Mouse (Mus musculus) embryonic facial prominence, embryonic 15.5 days (tissue): Measurements from ENCODE around the gene Efna5. TPM values are rescaled to one million over a fixed set of nuclear protein-coding genes. Genes with fewer than 3 reads are reported as not detected.
A peak's percentile ranks its signal among the peaks of the same experiment; 100 is the strongest.

ENCODE experiments used
- ATAC-seq: fragments of 200-750 bp; cut with Nextera tagmentation; 2 replicates; pipeline ENCODE4 v1.8.0; 2017; ENCODE audit warnings: low read depth, moderate TSS enrichment; ENCODE audit not compliant: insufficient number of reproducible peaks, low FRiP score, low TSS enrichment
- H3K27ac ChIP-seq: fragments of 300-500 bp; sonication (generic); replicated peaks from 2 replicates; pipeline ENCODE4 v1.5.1; 2015; ENCODE audit warnings: mild to moderate bottlenecking, inconsistent platforms
- H3K27me3 ChIP-seq: fragments of 300-500 bp; sonication (generic); 2 replicates; pipeline ENCODE4 v1.6.1; 2015; ENCODE audit warnings: inconsistent platforms
- H3K36me3 ChIP-seq: fragments of 300-500 bp; sonication (generic); 2 replicates; pipeline ENCODE4 v1.6.1; 2015; ENCODE audit warnings: mild to moderate bottlenecking, inconsistent platforms
- H3K4me1 ChIP-seq: fragments of 300-500 bp; sonication (generic); 2 replicates; pipeline ENCODE4 v1.6.1; 2015; ENCODE audit warnings: inconsistent platforms
- H3K4me2 ChIP-seq: fragments of 300-500 bp; sonication (generic); replicated peaks from 2 replicates; pipeline ENCODE4 v1.6.1; 2015; ENCODE audit warnings: mild to moderate bottlenecking, inconsistent platforms
- H3K4me3 ChIP-seq: fragments of 300-500 bp; sonication (generic); replicated peaks from 2 replicates; pipeline ENCODE4 v1.5.1; 2015; ENCODE audit warnings: mild to moderate bottlenecking, inconsistent platforms
- H3K9ac ChIP-seq: fragments of 300-500 bp; sonication (generic); 2 replicates; pipeline ENCODE4 v1.6.1; 2015; ENCODE audit warnings: inconsistent platforms
- H3K9me3 ChIP-seq: fragments of 300-500 bp; sonication (generic); replicated peaks from 2 replicates; pipeline ENCODE4 v1.6.1; 2016; ENCODE audit warnings: inconsistent platforms
- WGBS: fragments of 180-500 bp; shearing (Covaris S2); methylation state at CpG from one replicate; pipeline ENCODE4 v1.1.7; 2015; 5-methylcytosine and 5-hydroxymethylcytosine counted together
- polyA plus RNA-seq: library from polyadenylated mRNA; unstranded; fragments of >200 nt; fragmentation: Nextera tagmentation; extraction: Ambion mirVana; gene quantifications from 2 replicates; pipeline ENCODE4 v1.2.1, GENCODE M21; 2015

Efna5 gene
- 70.6 and 71.9 TPM in 2 replicates for polyA plus RNA-seq

- Histone ChIP-seq H3K27ac (peak within 1 kb of the TSS; percentile 98), H3K9ac (peak within 1 kb of the TSS; percentile 90), H3K4me3 (peak within 1 kb of the TSS; percentile 83), H3K36me3 (no peaks in the 10 kb centered on the region), H3K4me2 (peak within 1 kb of the TSS; percentile 94), H3K27me3 (no peaks in the 10 kb centered on the region), H3K4me1 (peaks cover 13% of the 10 kb centered on the region; the same call in 1 of the 2 replicates), H3K9me3 (no peaks in the 10 kb centered on the region)
- WGBS = under 1% methylated on average over 59 of the region's 68 CpGs
- ATAC-seq = peak; percentile 4; the same call in 1 of the 2 replicates
Measured at GRCm38 (mm10) chr17:62881176-62881790, at the start of gene Efna5. Efna5 (minus strand) TSS chr17:62881317.

DNA sequence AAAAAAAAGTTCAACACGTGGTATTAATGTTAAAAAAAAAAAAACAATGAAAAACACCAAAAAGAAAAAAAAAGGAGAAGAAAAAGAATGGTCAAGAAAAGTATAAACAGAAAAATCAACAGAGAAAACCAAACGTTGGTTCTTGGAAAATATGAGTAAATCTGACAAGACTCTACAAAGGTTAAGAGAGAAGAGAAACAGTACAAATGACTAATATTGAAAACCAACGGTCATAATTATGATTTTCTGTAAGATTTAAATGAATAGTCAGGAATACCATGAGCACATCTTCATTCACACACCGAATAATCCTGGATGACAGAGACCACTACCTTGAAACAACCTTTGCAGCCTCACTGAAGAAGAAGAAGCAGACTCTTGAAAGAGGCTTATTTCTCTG lies 34.2 kb upstream of the Efna5 start:
- WGBS = 82% methylated on average over 4 of the region's 4 CpGs
- ATAC-seq = no peak

GRCm38 (mm10) chr17:62905692-62906445 lies 24.8 kb upstream of the Efna5 start:
- Histone ChIP-seq H3K4me1 (no peaks in the 10 kb centered on the region), H3K9me3 (no peaks in the 10 kb centered on the region), H3K27ac (no peak overlapping the region), H3K4me3 (no peak overlapping the region), H3K9ac (no peak overlapping the region), H3K36me3 (no peaks in the 10 kb centered on the region), H3K4me2 (no peak overlapping the region), H3K27me3 (no peaks in the 10 kb centered on the region)
- 42% methylated on average over 16 of the region's 16 CpGs for WGBS
- ATAC-seq = no peak

More for the DNA sequence above, 34.2 kb upstream of the Efna5 start:
- Histone ChIP-seq H3K4me1 (no peaks in the 10 kb centered on the region), H3K4me2 (no peak overlapping the region), H3K9me3 (no peaks in the 10 kb centered on the region), H3K27me3 (no peaks in the 10 kb centered on the region), H3K36me3 (no peaks in the 10 kb centered on the region), H3K4me3 (no peak overlapping the region), H3K9ac (no peak overlapping the region), H3K27ac (no peak overlapping the region)

DNA sequence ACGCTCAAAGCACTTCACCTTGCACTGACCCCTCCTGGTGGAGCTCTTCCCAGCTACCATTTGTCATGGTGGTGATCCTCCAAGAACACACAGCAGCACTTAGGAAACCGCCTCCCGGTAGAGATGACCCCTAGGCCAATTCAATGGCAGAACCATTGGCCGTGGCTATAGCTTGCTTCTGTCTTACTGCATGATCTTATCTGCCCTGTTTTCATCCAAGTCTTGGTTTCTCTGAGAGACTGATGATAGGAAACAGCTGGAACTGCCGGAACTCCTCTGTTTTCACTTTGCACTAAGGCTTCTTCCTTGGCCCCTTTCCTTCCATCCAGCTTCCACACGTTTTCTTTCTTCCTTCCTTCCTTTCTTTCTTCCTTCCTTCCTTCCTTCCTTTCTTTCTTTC lies 17.9 kb upstream of the Efna5 start:
- H3K9me3 ChIP-seq = no peaks in the 10 kb centered on the region
- no peak overlapping the region for H3K4me2 ChIP-seq
- no peak overlapping the region for H3K27ac ChIP-seq
- no peaks in the 10 kb centered on the region for H3K27me3 ChIP-seq
- no peak overlapping the region for H3K4me3 ChIP-seq
- peaks cover 4% of the 10 kb centered on the region; the same call in 1 of the 2 replicates for H3K4me1 ChIP-seq
- no peak for ATAC-seq
- H3K9ac ChIP-seq = no peak overlapping the region
- H3K36me3 ChIP-seq = no peaks in the 10 kb centered on the region
- 62% methylated on average over 6 of the region's 6 CpGs for WGBS

DNA sequence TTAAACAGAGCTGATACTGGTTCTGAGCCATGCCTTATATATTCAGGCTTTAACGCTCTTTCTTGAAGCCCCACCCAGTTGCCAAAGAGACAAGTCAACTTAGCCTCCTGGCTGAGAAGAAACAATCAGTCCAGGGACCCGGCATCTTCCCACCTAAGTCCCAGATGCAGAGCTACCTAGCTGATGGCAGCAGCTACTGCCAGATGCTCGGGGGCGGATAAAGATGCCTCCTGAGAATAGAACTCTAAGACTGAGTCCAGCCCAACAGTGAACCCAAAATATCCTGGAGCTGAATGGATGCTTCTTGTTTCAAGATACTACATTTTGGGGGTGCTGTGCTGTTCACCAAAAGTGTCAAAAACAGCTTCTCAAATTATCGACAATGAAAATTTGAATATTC lies 8.9 kb upstream of the Efna5 start:
- Histone ChIP-seq H3K9me3 (no peaks in the 10 kb centered on the region), H3K4me3 (no peak overlapping the region)
- WGBS = 87% methylated on average over 5 of the region's 5 CpGs

DNA sequence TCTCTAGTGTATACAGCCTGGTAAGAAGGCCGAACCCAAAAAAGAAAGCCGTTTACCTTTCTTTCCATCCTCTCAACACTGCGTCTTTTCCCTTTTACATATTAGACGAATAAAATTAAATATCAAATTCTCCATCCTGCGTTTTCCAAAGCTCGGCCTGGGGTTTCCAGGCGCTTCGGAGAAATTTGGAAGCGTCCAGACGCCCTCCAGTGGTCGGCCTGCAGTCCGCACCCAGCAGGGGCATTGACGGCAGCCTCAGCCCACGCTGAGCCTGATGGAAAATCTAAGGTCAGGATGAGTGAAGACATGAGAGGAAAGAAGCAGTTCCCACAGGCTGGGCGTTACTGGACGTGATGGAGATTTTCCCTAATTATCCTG lies 3.0 kb upstream of the Efna5 start:
- Histone ChIP-seq H3K9me3 (no peaks in the 10 kb centered on the region), H3K4me1 (peaks cover 9% of the 10 kb centered on the region; the same call in 1 of the 2 replicates), H3K9ac (peak overlapping the region; percentile 50), H3K27me3 (no peaks in the 10 kb centered on the region), H3K36me3 (no peaks in the 10 kb centered on the region), H3K4me2 (peak overlapping the region; percentile 94), H3K27ac (peak overlapping the region; percentile 98), H3K4me3 (peak overlapping the region; percentile 83)
- under 1% methylated on average over 16 of the region's 16 CpGs for WGBS
- ATAC-seq = no peak

More for the DNA sequence above, 8.9 kb upstream of the Efna5 start:
- Histone ChIP-seq H3K27me3 (no peaks in the 10 kb centered on the region), H3K27ac (no peak overlapping the region), H3K9ac (no peak overlapping the region), H3K36me3 (no peaks in the 10 kb centered on the region), H3K4me1 (no peaks in the 10 kb centered on the region), H3K4me2 (no peak overlapping the region)
- no peak for ATAC-seq

DNA sequence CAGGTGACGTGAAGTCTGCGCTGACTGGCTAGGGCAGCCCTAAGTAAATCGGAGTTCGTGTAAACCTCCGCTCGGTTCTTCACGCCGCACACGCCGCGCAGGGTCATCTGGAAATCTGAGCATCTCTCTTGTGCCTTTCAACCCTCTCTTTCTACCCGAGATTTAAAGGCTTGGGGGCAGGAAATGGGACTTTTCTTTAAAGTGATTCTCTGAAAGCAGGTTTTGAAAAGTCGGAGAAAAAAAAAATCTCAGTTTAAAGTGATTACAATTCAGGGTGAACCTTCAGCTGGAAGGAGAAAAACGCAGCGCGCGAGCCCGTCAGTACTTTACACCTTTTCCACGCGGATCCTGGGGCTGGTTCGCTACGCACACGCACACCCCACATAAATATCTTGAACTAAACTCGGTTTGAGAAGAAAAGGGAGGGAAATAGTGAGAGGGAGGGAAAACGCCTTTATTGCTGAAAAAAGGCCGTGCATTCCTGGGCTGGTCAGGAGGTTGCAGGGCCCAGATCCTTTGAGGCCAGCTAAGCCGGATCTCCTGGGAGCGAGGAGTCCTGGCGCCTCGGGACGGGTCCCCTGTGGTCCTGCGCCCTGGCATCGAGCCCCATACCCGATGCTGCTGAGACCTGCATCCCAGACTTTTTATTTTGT lies 2.5 kb upstream of the Efna5 start:
- H3K9ac ChIP-seq = peak overlapping the region; percentile 50
- no peaks in the 10 kb centered on the region for H3K9me3 ChIP-seq
- under 1% methylated on average over 34 of the region's 34 CpGs for WGBS
- peak overlapping the region; percentile 83 for H3K4me3 ChIP-seq
- peak overlapping the region; percentile 98 for H3K27ac ChIP-seq
- no peaks in the 10 kb centered on the region for H3K27me3 ChIP-seq
- H3K36me3 ChIP-seq = no peaks in the 10 kb centered on the region
- peak overlapping the region; percentile 94 for H3K4me2 ChIP-seq
- H3K4me1 ChIP-seq = peaks cover 10% of the 10 kb centered on the region; the same call in 1 of the 2 replicates
- ATAC-seq = 0 out of 2 replicates have a peak, but pooled peaks have one; percentile 8

DNA sequence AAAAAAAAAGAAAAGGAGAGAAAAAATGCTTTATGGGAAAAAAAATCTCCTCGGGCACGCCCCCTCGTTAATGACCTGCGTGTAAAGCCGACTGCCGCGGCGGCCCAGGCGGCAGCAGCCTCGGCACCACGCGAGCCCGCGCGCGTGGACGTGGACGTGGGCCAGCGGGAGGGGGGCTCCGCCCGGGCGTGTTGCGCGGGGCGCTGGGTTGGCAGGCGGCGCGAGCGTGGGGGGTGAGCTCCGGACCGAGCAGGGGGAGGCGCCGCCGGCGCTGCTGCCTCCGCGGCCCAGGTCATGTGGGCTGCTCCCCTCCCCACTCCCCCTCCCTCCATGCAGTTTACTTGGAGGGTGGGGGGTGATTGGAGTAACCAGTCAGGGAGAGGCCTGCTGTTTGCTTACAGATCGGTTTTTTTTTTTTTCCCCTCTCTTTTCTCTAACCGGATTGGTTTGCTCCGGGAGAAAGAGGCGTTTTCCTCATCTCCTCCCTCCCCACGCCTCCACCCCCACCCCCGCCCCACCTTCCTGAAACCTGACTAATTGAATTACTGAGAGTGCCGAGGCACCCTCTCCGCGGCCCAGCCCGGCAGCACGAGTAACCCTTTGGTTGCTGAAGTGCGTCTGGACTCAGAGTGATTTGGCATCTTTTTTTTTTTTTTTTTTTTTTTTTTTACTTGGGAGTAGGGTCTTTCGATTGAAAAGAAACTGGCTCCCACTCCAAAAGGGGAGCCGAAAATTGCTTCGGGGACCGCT lies 1.8 kb upstream of the Efna5 start:
- Histone ChIP-seq H3K4me2 (peak overlapping the region; percentile 94), H3K27ac (peak overlapping the region; percentile 98), H3K27me3 (no peaks in the 10 kb centered on the region), H3K4me3 (peak overlapping the region; percentile 83), H3K9ac (peak overlapping the region; percentile 90), H3K4me1 (peaks cover 10% of the 10 kb centered on the region; the same call in 1 of the 2 replicates), H3K9me3 (no peaks in the 10 kb centered on the region), H3K36me3 (no peaks in the 10 kb centered on the region)
- under 1% methylated on average over 53 of the region's 53 CpGs for WGBS
- peak; percentile 90 for ATAC-seq

DNA sequence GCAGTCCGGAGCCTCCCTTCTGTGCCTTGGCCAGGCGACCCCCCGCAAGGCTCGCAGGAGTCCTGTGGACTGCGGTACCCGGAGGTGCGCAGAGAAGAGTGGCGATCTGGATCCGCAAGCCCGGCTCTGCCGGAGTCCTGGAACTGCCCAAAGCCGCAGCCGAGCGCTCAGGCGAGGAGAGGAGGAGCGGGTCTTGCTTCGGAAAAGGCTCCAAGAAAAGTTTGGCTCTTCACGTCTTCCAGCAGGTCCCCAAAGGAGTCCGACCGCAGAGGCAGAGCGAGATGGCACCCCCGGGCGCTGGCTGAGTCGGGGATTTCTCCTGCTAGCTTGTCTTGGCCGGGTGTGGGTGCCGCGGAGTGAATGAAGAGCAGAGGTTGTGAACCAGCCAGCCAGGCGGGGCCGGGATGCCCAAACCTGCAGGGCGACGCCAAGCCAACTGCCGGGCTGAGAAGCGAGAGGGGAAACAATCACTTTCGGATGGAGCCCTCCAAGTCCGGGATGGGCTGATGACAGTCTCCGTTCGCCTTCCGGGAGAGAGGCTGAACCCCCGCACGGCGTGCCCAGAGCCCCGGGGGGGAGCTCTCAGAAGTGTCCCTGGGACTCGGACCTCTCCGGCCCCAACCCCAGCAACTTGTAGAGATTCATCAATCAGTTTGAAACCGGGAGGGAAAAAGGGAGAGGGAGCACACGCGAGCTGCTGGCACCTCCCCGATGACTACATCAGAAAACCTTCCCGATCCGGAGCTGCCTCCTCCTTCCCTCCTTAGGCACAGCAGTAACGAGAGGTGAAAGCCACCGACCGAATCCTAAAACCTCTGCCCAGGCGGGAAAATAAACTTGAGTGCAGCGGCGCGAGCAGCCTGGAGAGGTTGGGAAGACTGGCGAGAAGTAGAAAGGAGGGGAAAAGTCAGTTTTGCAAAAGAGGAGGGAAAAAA lies 941 bp upstream of the Efna5 start:
- Histone ChIP-seq H3K4me1 (peaks cover 10% of the 10 kb centered on the region; the same call in 1 of the 2 replicates), H3K27me3 (no peaks in the 10 kb centered on the region), H3K27ac (peak overlapping the region; percentile 98), H3K4me2 (peak overlapping the region; percentile 94), H3K36me3 (no peaks in the 10 kb centered on the region), H3K4me3 (peak overlapping the region; percentile 83), H3K9ac (peak overlapping the region; percentile 90), H3K9me3 (no peaks in the 10 kb centered on the region)
- 0% methylated on average over 58 of the region's 58 CpGs for WGBS
- peak; percentile 36; the same call in 1 of the 2 replicates for ATAC-seq
